Mouse (Mus musculus) bone marrow, adult 2 months (tissue): ENCODE data around the gene Ncmap. TPM values are rescaled to one million over a fixed set of nuclear protein-coding genes. Genes with fewer than 3 reads are reported as not detected.

Experiments
- H3K27ac ChIP-seq: fragments of 200-500 bp; 2 replicates; pipeline ENCODE4 v1.5.1; 2012; ENCODE audit warnings: low read depth, mild to moderate bottlenecking, control low read depth, inconsistent platforms, low read length; ENCODE audit not compliant: control insufficient read depth, poor library complexity, insufficient read depth
- H3K4me1 ChIP-seq: fragments of 200-500 bp; 2 replicates; pipeline ENCODE4 v1.6.1; 2011; ENCODE audit warnings: low read length; ENCODE audit not compliant: control insufficient read depth, insufficient read depth
- H3K4me3 ChIP-seq: fragments of 200-500 bp; replicated peaks from 2 replicates; pipeline ENCODE3; 2011; ENCODE audit warnings: mild to moderate bottlenecking, low read depth, low read length, control low read depth; ENCODE audit not compliant: control insufficient read depth
- CTCF ChIP-seq: fragments of 200-500 bp; IDR thresholded peaks from 2 replicates; pipeline ENCODE4 v1.5.1; 2011; ENCODE audit warnings: low read length, control low read depth; ENCODE audit not compliant: control insufficient read depth, insufficient read depth
- POLR2A ChIP-seq: fragments of 200-500 bp; IDR thresholded peaks from 2 replicates; pipeline ENCODE4 v1.6.1; 2011; ENCODE audit warnings: low read depth, mild to moderate bottlenecking, control low read depth, low read length, borderline replicate concordance; ENCODE audit not compliant: control insufficient read depth
- WGBS: fragments of 180-500 bp; shearing (Covaris S2); methylation state at CpG from one replicate; pipeline ENCODE4 v1.1.7; 2018; 5-methylcytosine and 5-hydroxymethylcytosine counted together
- polyA plus RNA-seq: library from polyadenylated mRNA; stranded (reverse); fragments of >200 nt; gene quantifications from 2 replicates; pipeline ENCODE4 v1.2.4, GENCODE M21; 2011; ENCODE audit warnings: low replicate concordance; ENCODE audit not compliant: missing spikeins, insufficient read depth, insufficient read length

The Ncmap gene
- polyA plus RNA-seq, 1 experiment = not detected

- H3K4me3 ChIP-seq = peak overlapping the region; percentile 45
- no peaks in the 10 kb centered on the region for H3K4me1 ChIP-seq
- peak overlapping the region; percentile 52 for H3K27ac ChIP-seq
- WGBS = 47% methylated on average over 21 of the region's 21 CpGs
- TF ChIP-seq POLR2A = no peak
- TF ChIP-seq CTCF = no peak
Measured at GRCm38 (mm10) chr4:135416367-135416766, 18.3 kb upstream of the Ncmap start.

DNA sequence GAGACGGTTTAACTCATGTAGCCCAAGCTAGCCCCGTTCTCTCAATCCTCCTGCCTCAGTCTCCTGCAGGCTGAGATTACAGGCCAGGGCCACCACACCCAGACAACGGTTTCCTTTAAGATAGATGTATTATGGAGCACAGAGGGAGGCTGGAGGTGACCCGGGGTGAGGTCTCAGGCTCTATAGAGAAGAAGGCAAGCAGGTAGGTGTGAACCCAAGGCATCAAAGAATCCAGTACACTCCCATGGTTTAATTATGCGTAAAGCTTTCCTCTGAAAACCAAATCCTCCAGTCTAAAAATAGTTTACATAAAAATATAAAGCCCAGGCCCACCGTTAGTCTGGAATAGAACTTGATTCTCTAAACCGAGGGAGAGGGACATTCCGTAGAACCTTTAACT, 15.5 kb upstream of the Ncmap start:
- H3K4me3 ChIP-seq = no peak overlapping the region
- TF ChIP-seq CTCF = no peak
- no peak for TF ChIP-seq POLR2A
- H3K4me1 ChIP-seq = no peaks in the 10 kb centered on the region
- H3K27ac ChIP-seq = no peak overlapping the region
- 80% methylated on average over 8 of the region's 8 CpGs for WGBS

GRCm38 (mm10) chr4:135411633-135412032, 13.6 kb upstream of the Ncmap start:
- 22% methylated on average over 4 of the region's 4 CpGs for WGBS
- TF ChIP-seq CTCF (peak; percentile 95), POLR2A (no peak)
- no peaks in the 10 kb centered on the region for H3K4me1 ChIP-seq
- H3K27ac ChIP-seq = no peak overlapping the region
- H3K4me3 ChIP-seq = no peak overlapping the region

DNA sequence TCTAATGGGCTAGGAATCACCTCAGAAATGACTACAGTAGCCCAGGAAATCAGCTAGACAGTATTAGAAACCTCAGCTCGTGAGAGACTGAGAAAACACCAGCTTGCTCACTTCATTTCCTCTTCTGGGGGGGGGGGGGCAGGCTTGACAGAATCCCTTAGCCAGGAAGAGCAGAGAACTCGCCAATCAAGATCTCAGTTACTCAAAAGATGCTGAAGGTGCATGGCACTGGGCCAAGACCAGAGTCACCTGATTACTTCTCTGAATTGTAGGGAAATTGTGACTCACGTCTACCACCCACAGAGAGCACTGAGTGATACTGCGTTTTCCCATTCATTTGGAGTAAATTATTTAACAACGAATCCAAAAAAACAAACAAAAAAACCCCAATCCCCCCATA, 8.2 kb upstream of the Ncmap start:
- Histone ChIP-seq H3K4me3 (no peak overlapping the region), H3K27ac (no peak overlapping the region), H3K4me1 (peaks cover 2% of the 10 kb centered on the region; the same call in 1 of the 2 replicates)
- WGBS = 25% methylated on average over 5 of the region's 5 CpGs
- no peak for TF ChIP-seq POLR2A
- no peak for TF ChIP-seq CTCF

- TF ChIP-seq POLR2A (no peak), CTCF (no peak)
- H3K27ac ChIP-seq = no peak overlapping the region
- no peak overlapping the region for H3K4me3 ChIP-seq
- H3K4me1 ChIP-seq = peaks cover 2% of the 10 kb centered on the region; the same call in 1 of the 2 replicates
- 63% methylated on average over 2 of the region's 2 CpGs for WGBS
Measured at GRCm38 (mm10) chr4:135404916-135405315, 6.9 kb upstream of the Ncmap start.

GRCm38 (mm10) chr4:135404048-135404447, 6.0 kb upstream of the Ncmap start:
- H3K4me1 ChIP-seq = peaks cover 2% of the 10 kb centered on the region; the same call in 1 of the 2 replicates
- 84% methylated on average over 10 of the region's 10 CpGs for whole genome bisulfite sequencing
- no peak overlapping the region for H3K4me3 ChIP-seq
- TF ChIP-seq POLR2A = no peak
- no peak for TF ChIP-seq CTCF
- H3K27ac ChIP-seq = no peak overlapping the region

- no peak for TF ChIP-seq CTCF
- no peak for TF ChIP-seq POLR2A
- H3K4me3 ChIP-seq = no peak overlapping the region
- peaks cover 2% of the 10 kb centered on the region; the same call in 1 of the 2 replicates for H3K4me1 ChIP-seq
- 73% methylated on average over 7 of the region's 7 CpGs for WGBS
- H3K27ac ChIP-seq = no peak overlapping the region
Measured at GRCm38 (mm10) chr4:135401881-135402280, 3.9 kb upstream of the Ncmap start.

- Histone ChIP-seq H3K27ac (no peak overlapping the region), H3K4me3 (no peak overlapping the region), H3K4me1 (no peaks in the 10 kb centered on the region; the same call in 1 of the 2 replicates)
- 21% methylated on average over 16 of the region's 16 CpGs for WGBS
- no peak for TF ChIP-seq CTCF
- TF ChIP-seq POLR2A = no peak
Measured at GRCm38 (mm10) chr4:135397551-135397950, 476 bp downstream of the Ncmap start.

GRCm38 (mm10) chr4:135396303-135396702, 1.7 kb downstream of the Ncmap start:
- Histone ChIP-seq H3K4me3 (no peak overlapping the region), H3K27ac (no peak overlapping the region), H3K4me1 (no peaks in the 10 kb centered on the region)
- WGBS = 86% methylated on average over 5 of the region's 5 CpGs
- TF ChIP-seq POLR2A (no peak), CTCF (no peak)
